ENCODE assay signal across 17 mouse cellular contexts in genomic region chr4:12457978-12458597, GRCm38 (mm10).
DNase-seq lines count a peak whose midpoint lies in the region; ATAC-seq and TF ChIP-seq lines count a peak whose summit lies in the region.
"Had no signal": no experiment of that assay in that cellular context is flagged by ENCODE, and none has a peak within 500 bp of the region (broad histone marks: within the 10 kb centered on the region; RNA-seq: fewer than 3 reads in every experiment).

No protein-coding gene starts in this region.

- H3K9ac ChIP-seq in forebrain, postnatal 0 days, result no peak overlapping the region
- H3K9ac ChIP-seq in forebrain, embryonic 13.5 days, result no peak overlapping the region
- no peak overlapping the region for H3K9ac ChIP-seq in stomach, postnatal 0 days (ENCODE audit: low read length)
- H3K9ac ChIP-seq in kidney, embryonic 14.5 days (ENCODE audit: low read depth, low read length), result no peak overlapping the region
- H3K9ac ChIP-seq: embryonic facial prominence, embryonic 13.5 days; hindbrain, embryonic 15.5 days; limb, embryonic 15.5 days had no signal

- no peak overlapping the region for H3K4me3 ChIP-seq in forebrain, postnatal 0 days (ENCODE audit: low read depth, low read length)
- no peak overlapping the region for H3K4me3 ChIP-seq in forebrain, embryonic 13.5 days
- no peak overlapping the region for H3K4me3 ChIP-seq in kidney, adult 2 months (ENCODE audit: insufficient read depth, low read depth, low read length)
- no peak overlapping the region for H3K4me3 ChIP-seq in stomach, postnatal 0 days (ENCODE audit: low read depth, low read length)
- no peak overlapping the region for H3K4me3 ChIP-seq in kidney, embryonic 14.5 days (ENCODE audit: low read length)
- H3K4me3 ChIP-seq: embryonic facial prominence, embryonic 13.5 days; forebrain, embryonic 10.5 days; hindbrain, embryonic 15.5 days; limb, embryonic 15.5 days had no signal

- DNase-seq in forebrain, postnatal 0 days, result peak; percentile 26
- DNase-seq in kidney, adult 2 months, result peak; percentile 17
- no peak for DNase-seq in kidney, postnatal 4 days
- peak; percentile 25 for DNase-seq in retina, embryonic 14.5 days (ENCODE audit: low spot score)
- DNase-seq in retina, postnatal 1 day, result no peak
- no peak for DNase-seq in stomach, postnatal 0 days (ENCODE audit: low spot score)
- DNase-seq: cerebellum, adult 18-20 months; lung, adult 18-20 months; right cerebral cortex, postnatal 25 days; thymus, adult 18-20 months had no signal

- TF ChIP-seq EP300 in stomach, postnatal 0 days (optimal IDR thresholded peaks at IDR 0.05), result no peak

- TF ChIP-seq POLR2A in kidney, adult 2 months (IDR thresholded peaks at IDR 0.05; ENCODE audit: low read depth, low read length), result no peak

- no peaks in the 10 kb centered on the region for H3K27me3 ChIP-seq in forebrain, postnatal 0 days (ENCODE audit: insufficient read depth, low read length)
- no peaks in the 10 kb centered on the region for H3K27me3 ChIP-seq in forebrain, embryonic 13.5 days
- H3K27me3 ChIP-seq in kidney, adult 2 months (replicated peaks; ENCODE audit: control insufficient read depth, insufficient read depth, low read length), result no peaks in the 10 kb centered on the region
- H3K27me3 ChIP-seq in stomach, postnatal 0 days (ENCODE audit: control insufficient read depth, insufficient read depth, low read length), result no peaks in the 10 kb centered on the region
- H3K27me3 ChIP-seq in kidney, embryonic 14.5 days (ENCODE audit: control insufficient read depth, insufficient read depth, low read length), result no peaks in the 10 kb centered on the region
- H3K27me3 ChIP-seq: embryonic facial prominence, embryonic 13.5 days; hindbrain, embryonic 15.5 days; limb, embryonic 15.5 days had no signal

- H3K9me3 ChIP-seq in forebrain, postnatal 0 days (ENCODE audit: low read length), result no peaks in the 10 kb centered on the region
- H3K9me3 ChIP-seq in forebrain, embryonic 13.5 days (replicated peaks), result no peaks in the 10 kb centered on the region
- H3K9me3 ChIP-seq in stomach, postnatal 0 days (ENCODE audit: control insufficient read depth, low read length), result no peaks in the 10 kb centered on the region
- no peaks in the 10 kb centered on the region for H3K9me3 ChIP-seq in kidney, embryonic 14.5 days (ENCODE audit: control insufficient read depth, low read length)
- H3K9me3 ChIP-seq: embryonic facial prominence, embryonic 13.5 days; forebrain, embryonic 10.5 days; hindbrain, embryonic 15.5 days; limb, embryonic 15.5 days had no signal

- H3K4me2 ChIP-seq in forebrain, postnatal 0 days (ENCODE audit: low read depth), result no peak overlapping the region
- no peak overlapping the region for H3K4me2 ChIP-seq in forebrain, embryonic 13.5 days
- no peak overlapping the region for H3K4me2 ChIP-seq in stomach, postnatal 0 days (replicated peaks; ENCODE audit: low read depth)
- no peak overlapping the region for H3K4me2 ChIP-seq in kidney, embryonic 14.5 days (replicated peaks; ENCODE audit: low read depth, low read length)
- H3K4me2 ChIP-seq: embryonic facial prominence, embryonic 13.5 days; hindbrain, embryonic 15.5 days; limb, embryonic 15.5 days had no signal

- H3K36me3 ChIP-seq in forebrain, postnatal 0 days (ENCODE audit: insufficient read depth), result no peaks in the 10 kb centered on the region
- no peaks in the 10 kb centered on the region for H3K36me3 ChIP-seq in forebrain, embryonic 13.5 days (ENCODE audit: poor library complexity, severe bottlenecking)
- no peaks in the 10 kb centered on the region for H3K36me3 ChIP-seq in kidney, adult 2 months (ENCODE audit: control insufficient read depth, insufficient read depth, low read length)
- H3K36me3 ChIP-seq in stomach, postnatal 0 days (ENCODE audit: control insufficient read depth, insufficient read depth, low read length), result no peaks in the 10 kb centered on the region
- no peaks in the 10 kb centered on the region for H3K36me3 ChIP-seq in kidney, embryonic 14.5 days (ENCODE audit: control insufficient read depth, insufficient read depth, low read length)
- H3K36me3 ChIP-seq: embryonic facial prominence, embryonic 13.5 days; forebrain, embryonic 10.5 days; hindbrain, embryonic 15.5 days; limb, embryonic 15.5 days had no signal

- peak; percentile 47 for TF ChIP-seq CTCF in forebrain, postnatal 0 days (IDR thresholded peaks at IDR 0.05; ENCODE audit: low read depth)
- TF ChIP-seq CTCF in kidney, adult 2 months (conservative IDR thresholded peaks at IDR 0.05; ENCODE audit: insufficient read depth, insufficient read length, low read depth, low read length), result no peak
- peak; percentile 57 for TF ChIP-seq CTCF in stomach, postnatal 0 days (IDR thresholded peaks at IDR 0.05; ENCODE audit: low read depth)

- WGBS in forebrain, postnatal 0 days, result 78% methylated on average over 8 of the region's 8 CpGs
- WGBS in forebrain, embryonic 13.5 days, result 82% methylated on average over 8 of the region's 8 CpGs
- 82% methylated on average over 8 of the region's 8 CpGs for WGBS in kidney, adult 2 months
- WGBS in stomach, postnatal 0 days, result 64% methylated on average over 8 of the region's 8 CpGs
- 87% methylated on average over 8 of the region's 8 CpGs for WGBS in kidney, embryonic 14.5 days

- no peaks in the 10 kb centered on the region for H3K4me1 ChIP-seq in forebrain, postnatal 0 days (ENCODE audit: insufficient read depth)
- peaks cover 9% of the 10 kb centered on the region for H3K4me1 ChIP-seq in forebrain, embryonic 13.5 days
- H3K4me1 ChIP-seq in kidney, adult 2 months (ENCODE audit: control insufficient read depth, insufficient read depth, low read length), result no peaks in the 10 kb centered on the region
- no peaks in the 10 kb centered on the region for H3K4me1 ChIP-seq in stomach, postnatal 0 days (replicated peaks; ENCODE audit: control insufficient read depth, insufficient read depth)
- no peaks in the 10 kb centered on the region for H3K4me1 ChIP-seq in kidney, embryonic 14.5 days (ENCODE audit: control insufficient read depth, insufficient read depth, low read length)
- H3K4me1 ChIP-seq: forebrain, embryonic 10.5 days had no signal

- ATAC-seq in forebrain, postnatal 0 days, result no peak
- no peak for ATAC-seq in forebrain, embryonic 13.5 days
- no peak for ATAC-seq in stomach, postnatal 0 days (ENCODE audit: low FRiP score, low TSS enrichment)
- ATAC-seq in kidney, embryonic 14.5 days (ENCODE audit: low FRiP score, low TSS enrichment), result no peak

- no peak overlapping the region for H3K27ac ChIP-seq in forebrain, postnatal 0 days (ENCODE audit: low read depth, low read length)
- H3K27ac ChIP-seq in forebrain, embryonic 13.5 days, result no peak overlapping the region
- H3K27ac ChIP-seq in kidney, adult 2 months (ENCODE audit: insufficient read depth, low read depth, low read length), result no peak overlapping the region
- no peak overlapping the region for H3K27ac ChIP-seq in stomach, postnatal 0 days (replicated peaks)
- H3K27ac ChIP-seq in kidney, embryonic 14.5 days (ENCODE audit: low read depth, low read length), result no peak overlapping the region
- H3K27ac ChIP-seq: embryonic facial prominence, embryonic 13.5 days; forebrain, embryonic 10.5 days; hindbrain, embryonic 15.5 days; limb, embryonic 15.5 days; macrophage had no signal

Comparison
In these comparisons a context has a peak if more than half of its experiments do, and no peak if none do; other contexts are left out.
1. DNase-seq: peak in forebrain, postnatal 0 days (single experiment), kidney, adult 2 months (single experiment) and retina, embryonic 14.5 days (single experiment); none in kidney, postnatal 4 days (0 of 2), retina, postnatal 1 day (single experiment) and stomach, postnatal 0 days (single experiment).